Mouse (Mus musculus): ENCODE results near the gene Slc25a16. TPM values are rescaled to one million over a fixed set of nuclear protein-coding genes. Genes with fewer than 3 reads are reported as not detected.

Gene Slc25a16
- polyA plus RNA-seq, 1 experiment from 2014 or later = 13.5 TPM

DNA sequence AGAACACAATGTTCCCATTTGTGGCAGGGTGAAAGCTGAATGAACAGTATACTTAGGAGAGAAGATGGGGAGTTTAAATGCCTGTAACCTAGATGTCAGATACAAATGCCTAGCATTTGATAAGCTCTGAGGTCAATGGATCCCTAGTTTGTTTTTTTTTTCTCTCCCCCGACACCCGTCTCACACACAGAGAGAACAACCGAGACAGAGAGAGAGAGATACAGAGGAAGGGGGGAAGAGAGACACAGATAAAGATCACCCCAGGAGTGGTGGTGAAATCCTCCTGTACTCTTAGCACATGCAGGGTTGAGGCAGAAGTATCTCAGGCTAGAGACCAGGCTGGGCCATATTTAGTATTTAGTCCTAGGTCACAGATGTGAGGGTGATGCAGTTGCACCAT, 1.4 kb upstream of the Slc25a16 start:
- 44% methylated on average over 3 of the region's 3 CpGs for WGBS
- H3K27ac ChIP-seq (ENCODE audit: low read depth, low read length) = no peak overlapping the region
- H3K4me2 ChIP-seq = no peak overlapping the region

DNA sequence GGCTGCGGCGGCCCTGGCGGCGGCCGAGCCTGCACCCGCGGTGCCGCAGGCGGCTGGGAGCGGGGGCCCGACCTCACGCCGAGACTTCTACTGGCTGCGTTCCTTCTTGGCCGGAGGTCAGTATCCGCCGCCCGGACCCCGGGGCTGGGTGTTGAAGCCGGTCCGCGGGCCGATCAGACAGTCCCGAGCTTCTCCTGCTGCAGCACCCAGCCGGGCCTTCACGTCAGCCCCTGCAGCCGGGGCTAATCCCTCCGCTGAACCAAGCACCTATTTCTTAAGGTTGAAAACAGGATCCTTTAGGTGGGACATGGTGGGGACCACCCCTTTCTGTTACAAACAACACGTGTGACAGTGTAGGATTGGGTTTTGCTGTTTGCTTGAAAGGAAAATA, 328 bp downstream of the Slc25a16 start:
- Histone ChIP-seq H3K36me3 (ENCODE audit: control insufficient read depth, insufficient read depth, low read length) (no peaks in the 10 kb centered on the region), H3K27me3 (replicated peaks; ENCODE audit: control insufficient read depth, insufficient read depth, low read length) (no peaks in the 10 kb centered on the region), H3K9me3 (ENCODE audit: control insufficient read depth, low read length) (no peaks in the 10 kb centered on the region), H3K4me1 (replicated peaks; ENCODE audit: control insufficient read depth, insufficient read depth, low read length) (peaks cover 2% of the 10 kb centered on the region; the same call in 1 of the 2 replicates), H3K4me3 (ENCODE audit: low read depth, low read length) (peak overlapping the region; percentile 73), H3K9ac (ENCODE audit: low read depth, low read length) (peak overlapping the region; percentile 77), H3K4me2 (peak overlapping the region; percentile 95), H3K27ac (ENCODE audit: low read depth, low read length) (peak overlapping the region; percentile 77)
- peak; percentile 55 for ATAC-seq (replicated peaks; ENCODE audit: low FRiP score)
- WGBS = under 1% methylated on average over 29 of the region's 29 CpGs
- no peak for DNase-seq (ENCODE audit: low spot score)

More for the DNA sequence above, 1.4 kb upstream of the Slc25a16 start:
- Histone ChIP-seq H3K9ac (ENCODE audit: low read depth, low read length) (no peak overlapping the region), H3K4me3 (ENCODE audit: low read depth, low read length) (no peak overlapping the region), H3K36me3 (ENCODE audit: control insufficient read depth, insufficient read depth, low read length) (no peaks in the 10 kb centered on the region), H3K9me3 (ENCODE audit: control insufficient read depth, low read length) (no peaks in the 10 kb centered on the region), H3K4me1 (replicated peaks; ENCODE audit: control insufficient read depth, insufficient read depth, low read length) (peaks cover 2% of the 10 kb centered on the region; the same call in 1 of the 2 replicates), H3K27me3 (replicated peaks; ENCODE audit: control insufficient read depth, insufficient read depth, low read length) (no peaks in the 10 kb centered on the region)
- DNase-seq (ENCODE audit: low spot score) (no peak), ATAC-seq (replicated peaks; ENCODE audit: low FRiP score) (no peak)

DNA sequence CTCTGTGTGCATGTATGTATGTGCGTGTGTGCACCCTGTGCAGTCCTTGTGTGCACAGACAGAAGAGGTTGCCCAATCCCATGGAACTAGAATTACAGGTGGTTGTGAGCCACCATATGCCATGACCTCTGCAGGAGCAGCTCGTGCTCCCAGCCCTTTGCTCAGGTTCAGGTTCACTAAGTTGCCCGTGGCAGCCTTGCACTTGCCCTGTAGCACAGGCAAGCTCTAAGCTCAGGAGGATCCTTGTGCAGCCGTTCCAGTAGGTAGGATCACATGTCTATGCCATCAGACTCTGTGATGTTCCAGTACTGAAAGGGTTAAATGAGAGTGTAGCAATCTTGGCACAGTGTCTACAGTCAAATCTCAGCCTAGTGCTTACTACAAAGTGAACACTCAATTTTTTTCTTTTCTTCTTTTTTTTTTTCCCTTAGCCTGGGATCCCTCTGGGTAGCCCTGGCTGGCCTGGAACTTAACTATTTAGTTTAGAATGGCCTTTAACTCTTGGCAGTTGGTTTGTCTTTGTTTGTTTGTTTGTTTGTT, 3.7 kb downstream of the Slc25a16 start:
- Histone ChIP-seq H3K9me3 (ENCODE audit: control insufficient read depth, low read length) (no peaks in the 10 kb centered on the region), H3K9ac (ENCODE audit: low read depth, low read length) (no peak overlapping the region), H3K4me3 (ENCODE audit: low read depth, low read length) (no peak overlapping the region), H3K36me3 (ENCODE audit: control insufficient read depth, insufficient read depth, low read length) (peaks cover 4% of the 10 kb centered on the region; the same call in 1 of the 2 replicates), H3K4me1 (replicated peaks; ENCODE audit: control insufficient read depth, insufficient read depth, low read length) (peaks cover 2% of the 10 kb centered on the region; the same call in 1 of the 2 replicates), H3K27ac (ENCODE audit: low read depth, low read length) (no peak overlapping the region), H3K4me2 (no peak overlapping the region), H3K27me3 (replicated peaks; ENCODE audit: control insufficient read depth, insufficient read depth, low read length) (no peaks in the 10 kb centered on the region)
- 88% methylated on average over 4 of the region's 4 CpGs for WGBS
- ATAC-seq (replicated peaks; ENCODE audit: low FRiP score) (no peak), DNase-seq (ENCODE audit: low spot score) (no peak)

DNA sequence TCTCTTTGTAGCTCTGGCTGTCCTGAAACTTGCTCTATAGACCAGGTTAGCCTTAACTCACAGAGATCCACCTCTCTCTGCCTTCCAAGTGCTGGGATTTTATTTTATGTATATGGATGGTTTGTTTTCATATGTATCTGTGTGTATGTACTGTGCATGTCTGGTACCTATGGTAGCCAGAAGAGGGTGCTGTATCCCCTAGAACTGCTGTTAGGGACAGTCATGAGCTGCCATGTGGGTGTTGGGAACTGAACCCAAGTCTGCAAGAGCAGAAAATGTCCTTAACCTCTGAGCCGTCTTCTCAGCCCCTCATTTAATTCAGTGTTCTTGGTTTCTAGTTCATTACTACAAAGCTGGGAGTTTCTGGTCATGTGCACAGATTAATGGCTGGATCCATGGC, 11.9 kb downstream of the Slc25a16 start:
- 86% methylated on average over 1 of the region's 1 CpGs for whole genome bisulfite sequencing
- no peaks in the 10 kb centered on the region for H3K27me3 ChIP-seq (replicated peaks; ENCODE audit: control insufficient read depth, insufficient read depth, low read length)
- H3K9ac ChIP-seq (ENCODE audit: low read depth, low read length) = no peak overlapping the region
- H3K4me2 ChIP-seq = no peak overlapping the region
- H3K4me3 ChIP-seq (ENCODE audit: low read depth, low read length) = no peak overlapping the region
- H3K27ac ChIP-seq (ENCODE audit: low read depth, low read length) = no peak overlapping the region
- H3K9me3 ChIP-seq (ENCODE audit: control insufficient read depth, low read length) = no peaks in the 10 kb centered on the region
- no peak for ATAC-seq (replicated peaks; ENCODE audit: low FRiP score)
- DNase-seq (ENCODE audit: low spot score) = no peak
- H3K36me3 ChIP-seq (ENCODE audit: control insufficient read depth, insufficient read depth, low read length) = peaks cover 13% of the 10 kb centered on the region; the same call in 1 of the 2 replicates
- H3K4me1 ChIP-seq (replicated peaks; ENCODE audit: control insufficient read depth, insufficient read depth, low read length) = no peaks in the 10 kb centered on the region

DNA sequence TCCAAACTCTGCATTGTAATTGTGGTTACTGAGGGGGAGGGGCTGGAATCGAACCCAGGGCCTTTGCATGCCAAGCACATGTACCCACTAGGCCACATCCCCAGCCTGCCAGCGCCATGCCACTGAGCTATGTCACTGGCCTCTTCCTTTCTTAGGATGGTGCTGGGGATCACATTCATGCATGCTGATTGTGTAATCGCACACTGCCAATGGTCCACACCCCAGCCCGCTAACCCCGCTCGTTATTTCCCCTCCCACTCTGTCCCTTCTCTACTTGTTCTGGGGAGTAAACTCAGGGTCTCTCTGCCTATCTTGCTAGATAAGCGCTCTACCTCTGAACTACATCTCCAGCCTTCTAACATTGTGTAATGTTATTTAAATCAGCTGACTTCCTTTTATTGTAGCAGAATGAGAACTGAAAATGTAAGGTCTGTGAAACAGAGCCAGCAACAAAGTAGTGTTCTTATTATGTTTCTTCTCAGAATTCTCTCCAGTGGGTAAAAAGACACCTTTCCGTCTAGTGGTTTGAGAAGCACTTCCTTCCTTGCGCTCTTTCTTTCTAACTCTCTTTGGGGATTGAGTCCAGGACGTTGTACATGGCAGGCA, 24.6 kb downstream of the Slc25a16 start:
- DNase-seq (ENCODE audit: low spot score) = no peak
- Histone ChIP-seq H3K27me3 (replicated peaks; ENCODE audit: control insufficient read depth, insufficient read depth, low read length) (no peaks in the 10 kb centered on the region), H3K4me1 (replicated peaks; ENCODE audit: control insufficient read depth, insufficient read depth, low read length) (peaks cover 9% of the 10 kb centered on the region), H3K27ac (ENCODE audit: low read depth, low read length) (peak overlapping the region; percentile 69), H3K36me3 (ENCODE audit: control insufficient read depth, insufficient read depth, low read length) (peaks cover 9% of the 10 kb centered on the region), H3K4me3 (ENCODE audit: low read depth, low read length) (no peak overlapping the region), H3K4me2 (peak overlapping the region; percentile 29; the same call in 1 of the 2 replicates), H3K9me3 (ENCODE audit: control insufficient read depth, low read length) (no peaks in the 10 kb centered on the region), H3K9ac (ENCODE audit: low read depth, low read length) (no peak overlapping the region; the same call in 1 of the 2 replicates)
- peak; percentile 81 for ATAC-seq (replicated peaks; ENCODE audit: low FRiP score)
- WGBS = 59% methylated on average over 10 of the region's 10 CpGs

DNA sequence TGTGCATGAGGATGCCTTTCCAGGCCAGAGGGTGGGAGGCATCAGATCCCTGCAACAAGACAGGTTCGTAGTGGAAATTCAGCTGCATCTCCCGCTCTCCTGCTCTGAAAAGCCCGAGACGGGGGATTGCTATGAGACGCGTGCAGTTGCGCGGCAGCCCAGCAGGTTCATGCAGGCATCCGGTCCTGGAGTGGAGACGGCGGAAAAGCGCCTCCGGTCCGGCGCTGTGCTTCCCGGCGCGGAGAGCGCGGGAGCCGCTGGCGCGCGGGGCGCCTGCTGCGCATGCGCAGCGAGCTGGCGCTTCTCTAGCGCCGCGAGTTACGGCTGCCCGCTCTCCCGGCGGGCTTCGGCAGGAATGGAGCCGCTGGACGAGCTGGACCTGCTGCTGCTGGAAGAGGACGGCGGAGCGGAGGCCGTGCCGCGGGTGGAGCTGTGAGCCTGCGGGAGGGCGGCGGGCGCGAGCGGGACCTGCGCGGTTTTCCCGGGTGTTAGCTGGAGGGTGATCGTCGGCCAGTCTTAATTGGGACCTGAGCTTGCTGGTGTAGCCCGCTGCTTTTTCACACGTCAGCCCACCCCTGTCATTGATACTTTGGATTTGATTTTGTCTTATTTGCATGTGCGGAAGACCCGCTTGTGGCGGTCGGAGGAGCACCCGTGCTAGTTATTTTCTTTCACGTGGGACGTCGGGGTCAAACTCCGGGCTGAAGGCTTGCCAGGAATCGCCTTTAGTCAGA, 26.5 kb downstream of the Slc25a16 start, which contains the start of gene Dna2:
Dna2 (plus strand) TSS at position 289 of the 734 bp plus-strand sequence.
- peak; percentile 84 for DNase-seq (ENCODE audit: low spot score)
- Histone ChIP-seq H3K4me3 (ENCODE audit: low read depth, low read length) (peak within 1 kb of the TSS; percentile 75), H3K27ac (ENCODE audit: low read depth, low read length) (peak within 1 kb of the TSS; percentile 96), H3K9ac (ENCODE audit: low read depth, low read length) (peak within 1 kb of the TSS; percentile 89), H3K36me3 (ENCODE audit: control insufficient read depth, insufficient read depth, low read length) (peaks cover 21% of the 10 kb centered on the region), H3K27me3 (replicated peaks; ENCODE audit: control insufficient read depth, insufficient read depth, low read length) (no peaks in the 10 kb centered on the region), H3K9me3 (ENCODE audit: control insufficient read depth, low read length) (no peaks in the 10 kb centered on the region), H3K4me1 (replicated peaks; ENCODE audit: control insufficient read depth, insufficient read depth, low read length) (peaks cover 9% of the 10 kb centered on the region), H3K4me2 (peak within 1 kb of the TSS; percentile 86)
- peak; percentile 75 for ATAC-seq (replicated peaks; ENCODE audit: low FRiP score)
- WGBS = under 1% methylated on average over 68 of the region's 68 CpGs

DNA sequence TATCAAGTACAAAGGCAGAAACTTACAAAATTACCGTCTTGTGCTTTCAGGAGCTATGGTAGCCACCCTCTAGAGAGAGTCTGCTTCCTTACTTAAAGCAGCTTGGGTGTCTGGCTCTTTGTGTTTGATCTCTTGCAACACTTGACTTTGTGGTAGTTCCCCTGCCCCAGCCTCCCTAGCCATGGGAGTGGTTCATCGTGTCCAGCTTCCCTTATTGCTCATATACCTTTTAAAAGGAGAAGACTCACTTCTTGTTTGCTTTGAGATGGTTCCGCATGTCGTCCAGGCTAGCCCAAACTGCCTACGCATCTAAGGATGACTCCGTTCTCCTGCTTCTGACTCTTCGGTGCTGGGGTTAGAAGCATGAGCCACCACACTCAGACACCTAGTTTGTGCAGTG, 28.1 kb downstream of the Slc25a16 start:
- Histone ChIP-seq H3K9ac (ENCODE audit: low read depth, low read length) (no peak overlapping the region), H3K9me3 (ENCODE audit: control insufficient read depth, low read length) (no peaks in the 10 kb centered on the region), H3K36me3 (ENCODE audit: control insufficient read depth, insufficient read depth, low read length) (peaks cover 21% of the 10 kb centered on the region), H3K27ac (ENCODE audit: low read depth, low read length) (0 out of 2 replicates have a peak overlapping the region, but pooled peaks have one; percentile 8), H3K4me3 (ENCODE audit: low read depth, low read length) (peak overlapping the region; percentile 75; the same call in 1 of the 2 replicates), H3K4me2 (peak overlapping the region; percentile 86), H3K4me1 (replicated peaks; ENCODE audit: control insufficient read depth, insufficient read depth, low read length) (peaks cover 9% of the 10 kb centered on the region), H3K27me3 (replicated peaks; ENCODE audit: control insufficient read depth, insufficient read depth, low read length) (no peaks in the 10 kb centered on the region)
- 86% methylated on average over 7 of the region's 7 CpGs for WGBS
- ATAC-seq (replicated peaks; ENCODE audit: low FRiP score) = no peak
- no peak for DNase-seq (ENCODE audit: low spot score)

DNA sequence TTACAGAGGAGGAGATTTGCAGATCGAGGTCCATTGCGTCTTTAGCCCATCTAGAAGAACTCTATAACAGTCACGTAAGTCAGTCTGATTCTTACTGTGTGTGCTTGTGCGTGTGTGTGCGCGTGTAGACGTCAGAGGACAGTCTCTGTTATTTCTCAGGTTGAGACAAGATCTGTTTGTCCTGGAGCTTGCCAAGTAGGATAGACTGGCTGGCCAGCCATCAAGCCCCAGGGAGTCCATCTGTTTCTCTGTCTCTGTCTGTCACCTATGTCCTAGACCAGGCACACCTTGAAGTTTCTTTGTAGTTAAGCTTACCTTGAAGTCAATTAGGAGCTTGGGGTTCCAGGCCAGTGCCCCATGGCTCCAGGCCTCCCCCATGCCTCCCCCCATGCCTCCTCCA, 43.5 kb downstream of the Slc25a16 start:
- no peaks in the 10 kb centered on the region for H3K9me3 ChIP-seq (ENCODE audit: control insufficient read depth, low read length)
- no peaks in the 10 kb centered on the region for H3K4me1 ChIP-seq (replicated peaks; ENCODE audit: control insufficient read depth, insufficient read depth, low read length)
- H3K9ac ChIP-seq (ENCODE audit: low read depth, low read length) = no peak overlapping the region
- no peak overlapping the region for H3K4me2 ChIP-seq
- no peak overlapping the region for H3K4me3 ChIP-seq (ENCODE audit: low read depth, low read length)
- no peak overlapping the region for H3K27ac ChIP-seq (ENCODE audit: low read depth, low read length)
- DNase-seq (ENCODE audit: low spot score) (no peak), ATAC-seq (replicated peaks; ENCODE audit: low FRiP score) (no peak)
- H3K27me3 ChIP-seq (replicated peaks; ENCODE audit: control insufficient read depth, insufficient read depth, low read length) = no peaks in the 10 kb centered on the region
- WGBS = 96% methylated on average over 7 of the region's 7 CpGs
- peaks cover 65% of the 10 kb centered on the region for H3K36me3 ChIP-seq (ENCODE audit: control insufficient read depth, insufficient read depth, low read length)
